Mouse (Mus musculus) brain, adult 2 months (tissue): ENCODE measurements around the gene Uqcrq.
A peak's percentile ranks its signal among the peaks of the same experiment; 100 is the strongest.

Experiments
- DNase-seq: peaks from one replicate; pipeline ENCODE4 v3.0.0; 2011; ENCODE audit warnings: low read depth, low spot score

Uqcrq gene

GRCm38 (mm10) chr11:53413871-53414270 is 16.8 kb downstream of the Uqcrq start:
- DNase-seq: no peak

- peak; percentile 72 for DNase-seq
These were observed 18.9 kb downstream of the Uqcrq start for GRCm38 (mm10) chr11:53411738-53412137.

DNA sequence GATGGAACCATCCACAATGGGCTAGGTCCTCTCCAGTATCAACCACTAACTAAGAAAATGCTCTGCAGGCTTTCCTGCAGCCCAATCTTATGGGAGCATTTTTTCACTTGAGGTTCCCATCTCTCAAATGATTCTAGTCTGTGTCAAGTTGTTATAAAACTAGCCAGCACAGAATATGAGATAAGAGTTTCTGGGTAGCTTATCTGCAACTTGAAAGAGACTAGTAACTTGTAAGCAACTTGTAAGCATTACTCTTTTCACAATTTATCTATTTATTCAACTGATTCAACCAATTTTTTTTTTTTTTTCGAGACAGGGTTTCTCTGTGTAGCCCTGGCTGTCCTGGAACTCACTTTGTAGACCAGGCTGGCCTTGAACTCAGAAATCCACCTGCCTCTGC is 27.0 kb downstream of the Uqcrq start:
- DNase-seq: no peak

- DNase-seq: no peak
These were observed 36.8 kb downstream of the Uqcrq start for GRCm38 (mm10) chr11:53393856-53394255.

DNA sequence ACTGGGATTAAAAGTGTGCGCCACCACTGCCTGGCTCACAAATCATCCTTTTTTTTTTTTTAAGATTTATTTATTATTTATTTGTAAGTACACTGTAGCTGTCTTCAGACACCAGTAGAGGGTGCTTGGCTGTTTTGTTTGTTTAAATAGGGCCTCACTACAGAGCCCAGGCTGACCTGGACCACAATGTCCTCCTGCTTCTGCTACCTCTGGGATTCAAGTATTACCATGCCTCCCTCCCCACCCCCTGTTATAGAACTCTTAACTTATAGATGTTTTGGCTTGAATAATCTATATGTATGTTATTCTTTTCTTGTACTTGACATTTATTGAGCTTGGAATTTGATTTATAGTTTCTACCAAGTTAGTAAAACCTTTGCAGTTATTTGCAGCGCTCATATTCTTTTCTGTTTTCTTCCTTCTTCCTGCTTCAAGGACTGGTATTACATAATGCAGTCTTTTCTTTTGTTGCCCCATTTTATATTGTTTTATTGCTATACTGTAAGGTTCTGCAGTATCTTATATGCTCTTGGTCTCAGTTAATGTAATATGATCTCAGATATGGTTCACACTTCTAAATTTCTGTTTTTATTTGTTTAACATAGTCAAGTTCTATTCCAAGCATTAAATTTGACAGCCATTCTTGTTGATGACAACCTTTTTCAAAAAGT is 46.7 kb downstream of the Uqcrq start:
- DNase-seq: no peak

GRCm38 (mm10) chr11:53378918-53379317 is 51.7 kb downstream of the Uqcrq start:
- no peak for DNase-seq
